Mouse (Mus musculus) gonadal fat pad, adult 2 months (tissue): ENCODE data around the gene Ccl22. TPM values are rescaled to one million over a fixed set of nuclear protein-coding genes. Genes with fewer than 3 reads are reported as not detected.

Experiments used
- DNase-seq: peaks from one replicate; pipeline ENCODE4 v3.0.0-alpha.2; 2012; ENCODE audit warnings: low read depth
- polyA plus RNA-seq: library from polyadenylated mRNA; depleted of rRNA; stranded (reverse); fragments of >200 nt; gene quantifications from 2 replicates; pipeline ENCODE4 v1.2.3, GENCODE M21; 2012; rRNA removed

Ccl22 gene
- polyA plus RNA-seq = 1.1 and 2.6 TPM in 2 replicates

GRCm38 (mm10) chr8:94745476-94746184 lies at the start of gene Ccl22:
Ccl22 (plus strand) TSS chr8:94745590.
- no peak for DNase-seq

GRCm38 (mm10) chr8:94695994-94696384 lies 49.4 kb upstream of the Ccl22 start, which contains the start of gene Pllp:
Pllp (minus strand) TSS chr8:94696278.
- no peak for DNase-seq

- no peak for DNase-seq
Measured at GRCm38 (mm10) chr8:94696566-94696965, 48.8 kb upstream of the Ccl22 start.

GRCm38 (mm10) chr8:94697956-94698355 lies 47.4 kb upstream of the Ccl22 start:
- no peak for DNase-seq

GRCm38 (mm10) chr8:94699366-94699765 lies 46.0 kb upstream of the Ccl22 start:
- no peak for DNase-seq

GRCm38 (mm10) chr8:94700421-94700935 lies 44.9 kb upstream of the Ccl22 start:
- DNase-seq = no peak

- no peak for DNase-seq
Measured at GRCm38 (mm10) chr8:94702156-94702555, 43.2 kb upstream of the Ccl22 start.

GRCm38 (mm10) chr8:94702844-94703813 lies 42.3 kb upstream of the Ccl22 start:
- no peak for DNase-seq

GRCm38 (mm10) chr8:94703972-94704668 lies 41.3 kb upstream of the Ccl22 start:
- DNase-seq = no peak

DNA sequence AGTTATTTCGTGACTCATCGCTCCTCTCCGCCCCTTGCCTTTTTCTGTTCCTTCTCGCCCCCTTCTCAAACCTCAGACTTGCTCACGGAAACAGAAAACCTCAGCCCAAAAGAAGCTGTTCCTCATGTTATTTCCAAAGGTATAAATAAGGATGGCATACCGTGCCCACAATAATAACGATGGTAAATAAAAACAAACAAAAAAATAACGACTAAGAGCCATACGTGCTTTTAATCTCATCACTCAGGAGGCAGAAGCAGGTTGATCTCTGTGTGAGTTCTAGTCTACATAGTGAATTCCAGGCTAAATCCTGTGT lies 40.8 kb upstream of the Ccl22 start:
- no peak for DNase-seq

GRCm38 (mm10) chr8:94705581-94706245 lies 39.7 kb upstream of the Ccl22 start:
- DNase-seq = no peak

DNA sequence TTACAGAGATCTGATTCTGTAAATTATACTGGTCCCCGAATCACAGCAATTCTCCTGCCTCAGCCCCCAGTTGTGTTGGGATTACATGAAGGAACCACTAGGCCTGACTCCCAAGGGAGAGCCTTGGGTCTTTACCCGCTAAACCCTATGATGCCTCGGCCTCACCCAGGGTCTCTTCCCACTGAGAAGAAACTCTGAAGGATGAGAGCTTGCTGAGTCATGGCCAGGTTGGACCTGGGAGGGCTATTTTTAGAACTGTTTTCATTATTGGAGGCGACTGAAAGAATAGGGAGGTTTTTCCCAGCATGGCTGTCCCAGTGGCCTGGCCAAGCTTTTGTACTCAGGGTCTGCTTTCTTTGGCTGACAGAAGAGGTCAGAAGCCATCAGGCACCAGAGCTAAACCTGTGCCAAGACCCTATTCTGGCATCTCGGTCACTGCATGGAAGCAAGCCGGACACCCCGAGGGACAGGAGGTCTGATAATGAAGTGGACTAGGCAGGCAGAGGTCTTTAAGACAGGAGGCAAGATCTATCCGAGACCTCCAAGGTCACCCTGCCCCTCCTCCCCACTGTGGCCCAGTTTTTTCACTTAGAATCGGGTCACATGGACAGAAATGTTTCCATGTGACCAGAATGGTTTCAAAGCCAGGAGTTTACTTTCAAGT lies 38.5 kb upstream of the Ccl22 start:
- DNase-seq = no peak

- no peak for DNase-seq
Measured at GRCm38 (mm10) chr8:94710336-94710735, 35.1 kb upstream of the Ccl22 start.

DNA sequence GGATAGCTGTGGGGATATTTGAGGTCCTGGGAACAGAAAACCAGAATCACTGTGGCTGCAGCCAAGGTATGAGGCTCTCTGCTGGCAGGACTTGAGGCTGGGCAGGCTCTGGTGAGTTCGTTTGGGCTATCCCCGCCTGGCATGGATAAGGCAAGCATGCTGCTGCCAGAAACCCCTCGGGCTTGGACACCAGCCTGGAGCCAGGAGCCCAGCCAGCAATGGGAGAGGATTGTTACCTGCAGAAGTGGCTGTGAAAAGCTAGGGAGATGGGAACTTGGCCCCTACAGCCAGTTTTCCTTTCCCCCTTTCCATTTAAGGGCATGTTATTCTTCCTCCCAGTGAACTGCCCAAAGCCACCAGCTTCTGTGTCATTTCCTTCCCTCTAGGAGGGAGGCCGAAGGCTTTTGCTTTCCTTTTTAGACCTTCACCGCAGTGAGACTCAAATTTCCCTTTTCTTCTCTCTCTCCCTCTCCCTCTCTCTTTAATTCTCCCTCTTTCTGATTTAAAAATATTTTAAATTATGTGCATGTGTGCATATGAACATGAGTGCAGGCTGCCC lies 34.2 kb upstream of the Ccl22 start:
- no peak for DNase-seq

DNA sequence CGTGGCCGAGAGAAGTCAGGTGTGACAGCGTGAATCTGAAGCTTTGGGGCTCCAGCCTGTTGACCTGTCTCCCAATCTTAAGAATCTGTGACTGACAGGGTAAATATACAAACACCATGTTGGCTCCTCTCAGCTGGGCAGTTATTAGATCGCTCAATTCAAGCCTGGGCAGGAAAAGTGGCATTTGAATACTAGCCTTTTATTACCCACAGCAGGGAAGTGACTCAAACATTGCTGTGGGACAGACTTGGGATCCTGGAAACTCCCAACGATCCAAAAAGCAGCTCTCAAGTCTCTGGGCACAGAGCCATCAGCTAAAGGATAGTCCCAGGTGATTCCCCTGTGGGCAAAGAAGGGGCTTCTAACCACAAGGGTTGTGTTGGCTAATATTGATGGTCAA lies 30.8 kb upstream of the Ccl22 start:
- no peak for DNase-seq

DNA sequence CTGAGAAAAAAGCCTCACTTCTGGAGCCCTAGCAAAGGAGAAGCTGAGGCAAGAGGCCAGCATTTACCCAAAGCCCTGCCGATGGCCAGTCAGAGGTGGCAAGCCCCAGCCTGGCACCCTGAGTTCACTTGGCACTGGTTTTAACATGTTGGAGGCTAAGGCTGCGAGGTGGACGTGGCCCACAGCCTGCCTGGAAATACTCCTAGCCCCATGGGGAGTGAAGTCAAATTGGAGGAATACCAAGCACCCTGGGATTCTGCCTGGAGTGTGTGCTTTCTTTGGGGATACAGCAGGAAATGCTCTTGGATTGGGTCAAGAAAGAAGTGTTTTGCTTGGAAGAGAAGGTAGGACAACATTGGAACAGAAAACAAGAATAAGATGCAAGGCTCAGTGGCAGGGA lies 29.5 kb upstream of the Ccl22 start:
- DNase-seq = no peak

GRCm38 (mm10) chr8:94716841-94717240 lies 28.5 kb upstream of the Ccl22 start:
- DNase-seq = no peak

GRCm38 (mm10) chr8:94725998-94726397 lies 19.4 kb upstream of the Ccl22 start:
- no peak for DNase-seq

GRCm38 (mm10) chr8:94729301-94729700 lies 16.1 kb upstream of the Ccl22 start:
- no peak for DNase-seq

DNA sequence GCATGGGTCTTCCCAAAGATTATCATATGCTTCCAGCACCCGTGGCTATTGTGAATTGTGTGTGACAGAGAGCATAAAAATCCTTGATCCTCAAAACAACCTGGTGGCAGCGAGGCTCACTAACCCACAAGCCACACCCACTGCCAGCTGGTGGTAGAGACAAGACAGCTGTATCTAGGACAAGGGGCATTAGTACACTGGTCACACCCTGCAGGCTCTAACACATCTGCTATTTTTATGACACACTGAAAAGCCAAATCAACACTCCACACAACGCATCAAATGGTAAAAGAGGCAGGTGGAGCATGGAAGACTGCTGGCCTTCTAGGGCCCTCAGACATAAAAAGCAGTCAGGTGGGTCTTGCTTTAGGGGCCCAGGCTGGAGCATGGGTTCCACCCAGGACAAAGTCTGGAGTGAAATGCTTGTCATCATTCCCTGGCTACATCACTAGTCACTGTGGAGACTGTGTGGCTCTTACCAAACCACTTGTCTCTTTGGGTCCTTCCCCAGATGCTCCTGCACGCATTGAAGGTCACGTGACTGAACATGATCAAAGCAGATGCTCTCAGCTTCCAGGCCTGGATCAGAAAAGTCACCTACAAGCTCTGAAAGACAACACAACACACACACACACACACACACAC lies 11.4 kb upstream of the Ccl22 start:
- no peak for DNase-seq
